Mouse (Mus musculus) cerebellum, postnatal 14 days (tissue): Measurements from ENCODE around the gene Dzip1.
A peak's percentile ranks its signal among the peaks of the same experiment; 100 is the strongest.

ENCODE experiments used
- DNase-seq, 2 experiments: peaks; one replicate each; pipeline ENCODE4 v3.0.0; 2021; ENCODE audit warnings: mixed read lengths in 2 of 2

Gene Dzip1

DNA sequence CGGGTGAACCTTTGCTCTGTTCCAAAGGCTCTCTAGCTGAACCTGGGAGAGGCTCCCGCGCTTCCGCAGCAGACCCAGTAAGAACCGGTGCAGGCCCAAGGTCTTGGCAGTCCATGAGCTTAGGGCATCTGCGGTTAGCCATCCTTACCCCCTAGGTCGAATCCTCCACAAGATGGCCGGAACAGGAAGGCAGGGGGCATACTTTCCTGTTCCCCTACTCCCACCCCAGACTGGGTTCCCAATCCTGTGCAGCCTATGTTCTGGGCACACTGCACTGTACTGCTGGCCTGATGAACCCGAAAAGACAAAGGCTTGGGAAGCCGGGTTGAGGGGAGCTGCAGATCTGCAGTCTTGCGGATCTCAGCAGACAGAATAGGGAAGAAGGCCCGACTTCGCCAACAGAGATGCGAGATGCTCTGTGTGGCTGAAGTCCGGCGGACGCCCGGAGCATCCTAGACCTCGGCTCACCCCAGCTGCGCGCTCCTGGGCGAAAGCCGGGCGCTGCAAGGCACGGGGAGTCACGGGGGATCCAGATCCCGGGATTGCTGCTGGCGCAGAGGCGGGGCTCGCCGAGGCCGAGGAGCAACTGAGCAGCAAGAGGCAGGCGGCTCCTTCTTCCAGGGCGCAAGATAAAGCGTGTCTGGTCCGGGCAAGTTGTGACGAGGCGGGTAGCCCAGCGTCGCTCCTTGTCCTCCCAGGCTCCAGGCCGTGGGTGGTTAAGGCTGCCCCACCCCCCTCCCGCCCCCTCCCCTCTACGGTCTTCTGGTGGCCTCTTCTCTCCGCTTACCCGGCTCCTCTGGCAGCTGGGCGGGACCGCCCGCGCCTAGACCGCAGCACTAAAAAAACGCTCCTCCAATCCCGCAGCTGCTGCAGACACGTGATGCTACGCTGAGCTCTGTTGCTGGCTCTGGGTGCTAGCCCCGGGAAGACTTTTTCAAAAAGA lies at the start of gene Dzip1:
Gene Dzip1, minus strand, starts transcription at position 788 of the 943 bp plus-strand sequence.
- peak; percentile 57 to 63 for DNase-seq

- DNase-seq, result no peak
Measured at GRCm38 (mm10) chr14:118972268-118972667, 47.0 kb upstream of the Dzip1 start.

- DNase-seq, result no peak
Measured at GRCm38 (mm10) chr14:118967646-118968045, 42.4 kb upstream of the Dzip1 start.

- no peak for DNase-seq
Measured at GRCm38 (mm10) chr14:118965356-118966000, 40.2 kb upstream of the Dzip1 start.

DNA sequence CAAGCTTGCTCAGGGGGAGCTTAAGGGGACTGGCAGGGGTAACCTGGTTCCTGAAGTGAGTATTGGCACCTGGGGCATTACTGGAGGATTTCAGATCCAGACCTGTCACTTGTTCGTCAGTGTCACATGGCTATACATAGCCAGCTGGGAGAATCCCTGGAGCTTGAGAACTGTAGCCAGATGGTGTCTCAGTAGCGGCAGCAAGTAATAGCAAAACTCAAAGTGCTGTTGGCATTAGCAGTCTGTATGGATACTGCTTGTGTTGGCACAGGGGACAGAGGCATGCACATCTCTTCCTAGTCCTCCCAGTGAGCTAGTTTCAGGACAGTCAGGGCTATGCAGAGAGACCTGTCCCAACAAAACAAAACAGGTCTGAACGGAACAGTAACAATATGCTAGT lies 32.8 kb upstream of the Dzip1 start:
- DNase-seq, result no peak

DNA sequence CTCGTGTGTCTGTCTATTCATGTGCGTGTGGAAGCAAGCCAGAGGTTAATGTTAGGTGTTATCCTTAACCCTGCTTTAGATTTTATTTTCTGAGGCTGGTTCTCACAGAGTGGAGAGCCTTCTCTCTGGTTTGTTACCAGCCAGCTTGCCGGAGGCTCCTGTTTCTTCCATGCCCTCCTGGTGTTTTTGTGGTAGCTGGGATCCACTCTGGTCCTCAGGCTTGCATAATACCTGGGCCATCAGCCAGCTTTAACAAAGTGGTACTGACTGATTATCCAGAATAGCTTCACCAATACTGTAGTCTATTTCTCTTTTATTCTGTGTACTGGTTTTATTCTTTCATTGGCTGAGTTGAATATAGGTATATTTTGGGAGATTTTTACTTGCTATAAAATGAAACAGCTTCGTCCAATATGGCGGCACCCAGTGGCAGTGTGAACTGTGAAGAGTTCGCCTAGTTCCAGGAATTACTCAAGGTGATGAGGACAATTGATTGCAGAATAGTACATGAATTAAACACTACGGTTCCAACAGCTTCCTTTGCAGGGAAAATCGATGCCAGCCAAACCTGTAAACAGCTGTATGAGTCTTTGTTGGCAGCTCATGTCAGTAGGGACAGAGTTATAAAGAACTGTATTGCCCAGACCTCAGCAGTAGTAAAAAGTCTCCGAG lies 26.8 kb upstream of the Dzip1 start:
- peak in 1 of 2 experiments; percentile 10 for DNase-seq

DNA sequence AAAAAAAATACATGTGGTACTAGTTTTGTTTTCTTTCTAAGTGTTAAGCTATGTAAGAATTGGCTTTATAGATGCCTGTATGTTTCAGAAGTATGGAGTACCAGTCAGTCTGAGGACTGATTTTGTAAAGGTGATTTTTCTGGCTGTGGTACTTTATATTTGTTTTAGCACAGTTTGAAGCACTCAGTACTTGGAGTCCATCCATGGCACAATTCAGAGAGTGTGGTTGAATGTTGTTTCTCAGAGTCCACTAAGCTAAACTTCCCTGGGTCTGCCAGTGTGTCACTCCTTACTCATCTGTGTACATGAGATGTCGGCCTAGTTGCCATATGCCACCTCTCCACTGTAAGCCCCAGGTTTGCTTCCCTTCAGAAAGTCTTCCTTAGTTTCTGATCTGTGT lies 23.6 kb upstream of the Dzip1 start:
- no peak for DNase-seq

DNA sequence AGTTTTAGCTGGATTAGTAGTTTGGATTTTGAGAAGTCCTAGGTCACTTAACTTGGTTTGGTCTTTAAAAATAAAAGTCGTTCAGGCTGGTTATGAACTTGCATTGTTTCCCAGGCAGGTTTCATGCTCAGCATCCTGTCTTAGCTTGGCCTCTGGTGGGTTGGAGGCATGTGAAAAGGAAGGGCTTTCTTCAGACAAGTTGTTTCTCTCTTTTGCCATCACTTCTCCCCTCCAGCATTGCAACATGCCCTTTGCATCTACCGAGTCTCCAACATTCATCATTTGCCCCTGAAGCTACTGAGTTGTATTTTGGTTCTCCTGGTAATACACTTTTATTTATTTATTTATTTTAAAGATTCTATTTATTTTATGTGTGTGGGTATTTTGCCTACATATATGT lies 19.4 kb upstream of the Dzip1 start:
- DNase-seq, result no peak

DNA sequence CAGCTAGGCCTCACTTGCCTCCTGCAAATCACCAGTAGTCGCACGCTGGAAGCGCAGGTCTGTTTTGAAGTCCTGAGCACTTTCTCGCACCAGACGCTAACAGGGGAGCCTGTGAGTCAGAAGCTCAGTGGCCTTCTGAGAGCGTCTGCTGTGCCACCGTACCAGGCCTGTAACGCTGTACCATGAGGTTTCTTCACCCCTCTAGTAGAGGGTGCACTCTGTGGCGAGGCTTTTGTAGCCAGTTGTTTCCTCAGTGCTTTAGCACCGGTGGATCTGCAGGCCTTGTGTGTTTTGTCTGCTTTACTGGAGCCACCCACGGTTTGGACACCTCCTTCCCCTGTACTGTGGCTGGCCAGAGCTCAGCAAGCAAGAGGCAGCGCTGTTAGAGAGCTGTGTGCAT lies 16.8 kb upstream of the Dzip1 start:
- no peak for DNase-seq

- DNase-seq, result no peak
Measured at GRCm38 (mm10) chr14:118940796-118941495, 15.7 kb upstream of the Dzip1 start.

- DNase-seq, result no peak
Measured at GRCm38 (mm10) chr14:118938551-118938950, 13.3 kb upstream of the Dzip1 start.

GRCm38 (mm10) chr14:118937533-118938492 lies 12.6 kb upstream of the Dzip1 start, which contains the start of gene Dnajc3:
Gene Dnajc3, plus strand, starts transcription at chr14:118937976.
- DNase-seq, result peak; percentile 100

GRCm38 (mm10) chr14:118936952-118937351 lies 11.7 kb upstream of the Dzip1 start:
- DNase-seq, result no peak

GRCm38 (mm10) chr14:118936236-118936635 lies 11.0 kb upstream of the Dzip1 start:
- no peak for DNase-seq

DNA sequence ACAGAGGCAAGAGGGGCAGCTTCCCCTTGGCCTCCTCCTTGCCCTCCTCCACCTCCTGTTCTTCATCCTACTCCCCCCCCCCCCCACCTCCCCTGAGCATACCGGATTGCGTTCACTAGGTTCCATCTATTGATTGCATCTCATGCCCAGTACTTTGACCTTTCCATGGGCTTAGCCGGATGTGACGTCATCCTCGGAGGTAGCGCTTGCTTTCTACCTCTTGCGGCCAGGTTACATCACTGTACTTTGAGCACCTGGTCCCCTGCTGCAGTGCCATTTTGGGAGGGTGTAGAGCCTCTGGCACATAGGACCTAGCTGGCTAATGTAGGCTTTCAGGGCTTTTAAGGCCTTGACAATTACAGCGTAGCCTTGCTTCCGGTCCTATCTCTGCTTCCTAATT lies 9.4 kb upstream of the Dzip1 start:
- DNase-seq, result no peak

DNA sequence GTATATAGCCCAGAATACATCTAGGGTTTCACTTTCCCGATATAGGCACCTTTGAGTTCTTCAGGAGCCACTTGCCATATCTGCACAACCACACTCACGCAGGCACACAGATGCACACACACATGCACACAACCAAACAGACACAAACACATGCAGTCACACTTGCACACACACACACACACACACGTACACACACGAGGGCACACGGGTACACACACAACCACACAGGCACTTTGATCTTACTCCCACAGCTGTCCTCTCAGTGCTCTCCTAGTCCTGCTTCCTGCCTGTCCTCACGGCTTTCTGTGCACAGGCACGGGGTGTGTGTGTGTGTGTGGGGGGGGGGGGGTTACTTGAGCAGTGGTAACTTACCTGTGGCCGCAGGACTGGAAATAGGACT lies 7.7 kb upstream of the Dzip1 start:
- no peak for DNase-seq

DNA sequence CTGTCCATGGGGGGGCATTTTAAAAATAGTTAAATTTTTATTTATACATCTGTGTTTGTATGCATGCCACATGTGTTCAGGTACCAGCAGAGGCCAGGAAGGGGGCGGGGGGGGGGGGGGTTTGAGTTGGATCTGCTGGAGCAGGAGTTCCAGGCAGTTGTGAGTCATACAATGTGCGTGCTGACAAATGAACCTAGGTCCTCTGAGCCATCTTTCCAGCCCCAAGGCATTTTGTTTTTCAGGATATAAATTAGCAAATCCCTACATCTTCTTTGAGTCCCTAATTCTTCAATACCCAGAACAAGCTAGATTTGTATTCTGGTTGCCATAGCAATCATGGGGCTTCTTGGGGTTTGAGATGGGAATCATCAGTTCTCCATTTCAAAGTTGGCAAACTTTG lies 5.9 kb upstream of the Dzip1 start:
- DNase-seq, result no peak

DNA sequence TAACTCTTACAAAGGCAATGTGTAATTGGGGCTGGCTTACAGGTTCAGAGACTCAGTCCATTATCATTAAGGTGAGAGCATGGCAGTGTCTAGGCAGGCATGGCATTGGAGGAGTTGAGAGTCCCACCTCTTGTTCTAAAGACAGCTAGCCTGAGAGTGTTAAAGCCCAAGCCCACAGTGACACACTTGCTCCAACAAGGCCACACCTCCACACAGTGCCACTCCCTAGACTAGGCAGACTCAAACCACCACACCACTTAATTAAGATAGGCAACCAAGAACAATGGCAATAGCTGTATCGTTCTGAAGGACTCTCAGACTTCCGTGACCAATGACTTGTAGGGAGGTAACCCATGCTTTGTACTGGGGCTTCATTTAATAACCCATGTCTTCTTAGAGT lies 5.5 kb upstream of the Dzip1 start:
- no peak for DNase-seq

- no peak for DNase-seq
Measured at GRCm38 (mm10) chr14:118929779-118930178, 4.5 kb upstream of the Dzip1 start.

DNA sequence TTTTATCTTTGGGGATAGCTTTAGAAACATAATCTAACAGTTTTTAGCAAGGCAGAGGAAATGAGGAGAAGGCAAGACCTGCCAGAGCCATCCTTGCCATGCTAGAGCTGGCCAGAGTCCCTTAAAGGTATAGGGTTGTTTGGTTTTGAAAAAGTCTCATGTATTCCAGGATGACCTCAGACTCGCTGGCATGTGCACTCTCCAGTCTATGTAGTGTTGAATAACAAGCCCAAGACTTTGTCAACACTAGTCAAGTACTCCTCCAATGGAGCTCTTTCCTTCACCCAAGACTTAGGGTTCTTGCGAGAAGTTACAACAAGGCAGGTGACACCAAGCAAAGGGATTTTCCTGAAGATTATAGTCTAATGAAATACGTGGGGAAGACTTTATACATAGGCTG lies 3.3 kb upstream of the Dzip1 start:
- DNase-seq, result no peak

DNA sequence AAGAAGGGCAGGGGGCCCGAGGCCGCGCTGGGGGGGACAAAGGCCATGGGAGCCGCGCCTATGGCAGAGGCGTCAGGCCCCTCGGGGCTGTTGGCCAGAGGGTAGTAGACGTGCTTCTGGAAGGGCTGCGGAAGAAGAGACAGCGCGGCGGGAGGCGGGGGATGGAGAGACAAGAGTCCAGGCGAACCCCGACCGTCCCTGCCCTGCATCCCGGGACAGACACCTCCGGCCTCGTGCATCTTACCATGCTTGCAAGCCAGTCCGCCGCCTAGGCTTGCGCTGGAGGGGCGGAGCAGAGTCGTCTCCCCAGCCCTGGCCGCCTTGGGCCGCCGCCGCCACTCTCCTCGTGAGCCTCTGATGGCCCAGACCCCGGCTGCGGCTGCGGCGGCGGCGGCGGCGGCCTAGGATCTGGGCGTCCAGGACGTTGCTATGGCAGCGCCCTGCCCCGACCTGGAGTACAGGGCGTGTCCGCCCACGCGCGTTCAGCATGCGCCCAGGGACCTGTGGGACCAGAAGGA lies 2.5 kb downstream of the Dzip1 start:
- DNase-seq, result peak; percentile 45 to 48
